Mouse (Mus musculus) forebrain, embryonic 12.5 days (tissue): ENCODE measurements around the gene Nin. TPM values are rescaled to one million over a fixed set of nuclear protein-coding genes. Genes with fewer than 3 reads are reported as not detected.

Source experiments
- polyA plus RNA-seq: library from polyadenylated mRNA; unstranded; fragments of >200 nt; fragmentation: Nextera tagmentation; extraction: Ambion mirVana; gene quantifications from 2 replicates; pipeline ENCODE4 v1.2.1, GENCODE M21; 2016

Gene Nin
- polyA plus RNA-seq, 1 experiment from 2014 or later, result 15.5 TPM

Other genes with a start within 250 kb of the Nin start
- 53.8 and 63.2 TPM in 2 replicates for gene Atl1, start 221.1 kb downstream of the Nin start, polyA plus RNA-seq
- 36.7 and 36.8 TPM in 2 replicates for gene Map4k5, start 220.5 kb downstream of the Nin start, polyA plus RNA-seq
- gene Sav1, start 126.7 kb downstream of the Nin start, polyA plus RNA-seq, result 6.3 and 8.0 TPM in 2 replicates
- gene Abhd12b, start 40.4 kb upstream of the Nin start, polyA plus RNA-seq, result not detected in 2 replicates
- 4.9 and 5.7 TPM in 2 replicates for gene Pygl, start 117.8 kb upstream of the Nin start, polyA plus RNA-seq
- 17.5 and 18.1 TPM in 2 replicates for gene Trim9, start 233.9 kb upstream of the Nin start, polyA plus RNA-seq